Mouse (Mus musculus): ENCODE measurements around the gene Izumo1r. TPM values are rescaled to one million over a fixed set of nuclear protein-coding genes. Genes with fewer than 3 reads are reported as not detected.

Gene Izumo1r
- total and polyA plus RNA-seq, 3 experiments = not detected

DNA sequence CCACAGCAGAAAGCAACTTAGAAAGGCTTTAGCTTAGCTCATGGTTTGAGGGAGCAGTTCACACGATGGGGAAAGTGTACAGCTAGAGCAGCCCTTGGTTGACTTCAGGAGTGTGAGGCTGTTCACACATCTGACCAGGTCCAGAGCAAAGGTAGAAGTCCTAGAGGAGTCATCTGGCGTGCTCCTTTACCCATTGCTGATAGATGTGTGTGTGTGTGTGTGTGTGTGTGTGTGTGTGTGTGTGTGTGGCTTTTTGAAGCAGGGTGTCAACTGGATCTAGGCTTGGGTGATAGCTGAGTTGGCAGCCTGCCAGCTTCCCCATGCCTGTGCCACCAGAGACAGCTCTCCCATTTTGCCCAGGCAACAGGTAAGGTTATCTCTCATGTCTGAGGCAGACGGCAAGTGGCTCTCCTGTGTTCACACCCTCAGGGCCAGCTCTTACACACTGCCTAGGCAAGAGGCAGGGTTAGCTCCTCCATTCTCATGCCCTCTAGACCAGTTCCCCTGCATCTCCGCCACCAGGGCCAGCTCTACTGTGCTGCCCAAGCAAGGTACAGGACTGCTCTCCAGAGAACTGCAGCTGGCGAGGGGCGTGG is 15.9 kb downstream of the Izumo1r start (continued):
- TF ChIP-seq USF1 (IDR thresholded peaks at IDR 0.05; ENCODE audit: low read depth, low read length) (no peak), ETS1 (IDR thresholded peaks at IDR 0.05; ENCODE audit: low read depth, low read length) (peak; percentile 46; the same call in 1 of the 2 replicates), POLR2A (IDR thresholded peaks at IDR 0.05; ENCODE audit: control insufficient read depth in 1 of 2, insufficient read depth in 1 of 2, low read depth in 1 of 2, low read length in 2 of 2, poor library complexity in 1 of 2) (no peak), POLR2AphosphoS2 (IDR thresholded peaks at IDR 0.05; ENCODE audit: low read length) (no peak), NRF1 (IDR thresholded peaks at IDR 0.05; ENCODE audit: insufficient read depth, low read depth, low read length, poor library complexity, severe bottlenecking) (no peak), RAD21 (IDR thresholded peaks at IDR 0.05; ENCODE audit: low read depth, low read length) (no peak), POLR2AphosphoS5 (IDR thresholded peaks at IDR 0.05; ENCODE audit: borderline replicate concordance, low read depth, low read length) (no peak), ZKSCAN1 (IDR thresholded peaks at IDR 0.05; ENCODE audit: low read depth, low read length) (no peak), SMC3 (IDR thresholded peaks at IDR 0.05; ENCODE audit: low read depth, low read length) (no peak), ZC3H11A (IDR thresholded peaks at IDR 0.05; ENCODE audit: low read depth, low read length) (no peak), MAZ (IDR thresholded peaks at IDR 0.05; ENCODE audit: low read depth, low read length) (no peak)

DNA sequence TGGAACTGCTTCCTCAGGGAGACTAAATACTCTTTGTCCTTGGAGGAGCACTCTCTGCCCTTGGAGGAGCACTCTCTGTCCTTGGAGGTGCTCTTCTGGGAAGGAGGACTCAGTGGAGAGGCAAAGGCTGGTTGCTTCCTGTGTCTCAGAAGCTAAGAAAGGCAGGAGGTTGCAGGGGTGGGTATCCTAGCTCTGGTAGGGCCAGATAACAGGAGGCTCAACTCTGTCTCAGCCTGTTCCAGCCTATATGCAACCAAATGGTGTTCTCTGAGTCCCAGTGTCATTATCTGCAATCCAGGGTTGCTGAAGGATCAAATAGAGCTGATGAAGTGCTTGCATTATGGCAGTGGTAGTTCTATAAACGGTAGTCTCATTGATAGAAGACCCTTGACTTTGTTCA is 17.8 kb downstream of the Izumo1r start:
- TF ChIP-seq GATA1 (IDR thresholded peaks at IDR 0.05; ENCODE audit: low read depth, low read length) (peak; percentile 87), GABPA (IDR thresholded peaks at IDR 0.05; ENCODE audit: low read depth, low read length) (no peak), POLR2AphosphoS2 (IDR thresholded peaks at IDR 0.05; ENCODE audit: low read length) (no peak), TBP (IDR thresholded peaks at IDR 0.05; ENCODE audit: low read depth, low read length) (0 out of 2 replicates have a peak, but pooled peaks have one; percentile 16), TCF12 (IDR thresholded peaks at IDR 0.05; ENCODE audit: low read depth, low read length) (peak; percentile 57), EP300 (IDR thresholded peaks at IDR 0.05; ENCODE audit: low read depth in 1 of 2, low read length in 2 of 2) (peak; percentile 64 to 77), TAL1 (IDR thresholded peaks at IDR 0.05; ENCODE audit: low read length) (peak; percentile 66), UBTF (IDR thresholded peaks at IDR 0.05; ENCODE audit: borderline replicate concordance, insufficient read depth, low read depth, low read length) (no peak), RCOR1 (IDR thresholded peaks at IDR 0.05; ENCODE audit: low read depth, low read length) (0 out of 2 replicates have a peak, but pooled peaks have one; percentile 35), CTCF (IDR thresholded peaks at IDR 0.05 in 2 of 3, conservative IDR thresholded peaks at IDR 0.05 in 1 of 3; ENCODE audit: control insufficient read depth in 1 of 3, insufficient read depth in 1 of 3, low read depth in 2 of 3, low read length in 3 of 3, poor library complexity in 1 of 3, severe bottlenecking in 1 of 3) (no peak)
- Histone ChIP-seq H3K4me1 (ENCODE audit: control insufficient read depth in 1 of 2, insufficient read depth in 2 of 2, low read length in 2 of 2) (peaks cover 4 to 25% of the 10 kb centered on the region in 2 experiments; a peak in 3 of 4 replicates), H3K36me3 (ENCODE audit: control insufficient read depth in 1 of 2, insufficient read depth in 2 of 2, low read length in 2 of 2) (peaks cover 0 to 9% of the 10 kb centered on the region in 2 experiments; a peak in 2 of 4 replicates), H3K79me2 (ENCODE audit: control insufficient read depth, insufficient read depth, low read length, poor library complexity) (no peaks in the 10 kb centered on the region), H3K9me3 (replicated peaks; ENCODE audit: insufficient read depth, low read length) (no peaks in the 10 kb centered on the region), H3K9ac (ENCODE audit: control insufficient read depth, low read depth, low read length, poor library complexity, severe bottlenecking) (no peak overlapping the region), H3K27me3 (ENCODE audit: control insufficient read depth in 1 of 2, insufficient read depth in 2 of 2, low read length in 2 of 2) (no peaks in the 10 kb centered on the region), H3K4me3 (ENCODE audit: control insufficient read depth in 1 of 2, insufficient read depth in 1 of 2, low read depth in 2 of 2, low read length in 2 of 2) (no peak overlapping the region), H3K27ac (ENCODE audit: control insufficient read depth, low read depth, low read length) (no peak overlapping the region)
- peak; percentile 87 for DNase-seq (ENCODE audit: low read depth, low spot score)

Measured in MEL (cell line).